Mouse (Mus musculus) large intestine, adult 2 months (tissue): ENCODE measurements around the gene Gm20388. TPM values are rescaled to one million over a fixed set of nuclear protein-coding genes. Genes with fewer than 3 reads are reported as not detected.

Experiments
- DNase-seq: peaks from one replicate; pipeline ENCODE4 v3.0.0-alpha.2; 2012; ENCODE audit warnings: low read depth, low spot score
- WGBS: fragments of 180-500 bp; shearing (Covaris S2); methylation state at CpG from one replicate; pipeline ENCODE4 v1.1.7; 2018; 5-methylcytosine and 5-hydroxymethylcytosine counted together
- polyA plus RNA-seq: library from polyadenylated mRNA; depleted of rRNA; stranded (reverse); fragments of >200 nt; gene quantifications from 2 replicates; pipeline ENCODE4 v1.2.3, GENCODE M21; 2012

Gene Gm20388
- polyA plus RNA-seq, 1 experiment = 31.5 TPM

DNA sequence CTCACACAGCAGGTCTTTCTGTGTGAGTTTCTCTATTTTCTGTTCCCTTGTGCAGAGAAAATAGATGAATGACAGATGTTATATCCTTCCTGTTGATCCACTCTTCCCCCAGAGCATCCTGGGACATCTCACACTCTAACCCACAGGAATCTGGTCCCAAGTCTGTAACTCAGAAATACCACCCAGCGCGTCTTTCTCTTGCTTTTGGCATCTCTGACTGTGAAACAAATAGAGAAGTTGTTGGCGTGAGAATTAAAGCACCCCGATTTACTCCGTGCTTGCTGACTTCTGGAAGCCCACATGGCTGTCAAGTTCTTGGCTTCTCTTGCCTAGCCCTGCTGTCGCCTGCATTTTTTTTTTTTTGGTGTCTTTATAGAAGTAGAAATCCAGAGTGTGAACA, 2867.1 kb downstream of the Gm20388 start:
- WGBS = 92% methylated on average over 6 of the region's 6 CpGs
- DNase-seq = no peak

DNA sequence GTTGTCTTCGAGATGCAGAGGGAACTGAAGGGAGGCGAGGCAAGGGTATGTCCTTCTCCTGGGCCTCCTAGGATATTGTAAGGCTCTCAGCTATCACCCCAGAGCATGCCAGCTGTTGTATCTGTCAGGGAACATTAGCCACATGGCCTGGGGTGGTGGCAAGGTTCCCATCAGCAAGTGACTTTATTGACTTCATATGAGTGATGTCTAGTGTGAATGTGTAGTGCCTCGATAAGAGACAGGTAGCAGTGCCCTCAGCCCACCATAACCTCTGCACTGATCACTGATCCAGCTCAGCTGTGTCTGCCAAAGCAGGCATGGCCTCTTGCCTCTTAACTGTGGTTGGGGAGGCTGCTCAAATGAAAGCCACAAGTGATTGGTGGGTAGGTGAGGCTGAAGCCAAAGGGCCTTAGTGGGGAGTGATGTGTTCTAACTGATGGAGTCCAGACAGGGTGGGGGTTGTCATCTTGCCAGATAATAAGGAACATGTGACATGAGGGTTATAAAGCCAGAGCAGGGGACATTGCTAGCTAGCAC, 2868.1 kb downstream of the Gm20388 start:
- 80% methylated on average over 3 of the region's 3 CpGs for WGBS
- no peak for DNase-seq

DNA sequence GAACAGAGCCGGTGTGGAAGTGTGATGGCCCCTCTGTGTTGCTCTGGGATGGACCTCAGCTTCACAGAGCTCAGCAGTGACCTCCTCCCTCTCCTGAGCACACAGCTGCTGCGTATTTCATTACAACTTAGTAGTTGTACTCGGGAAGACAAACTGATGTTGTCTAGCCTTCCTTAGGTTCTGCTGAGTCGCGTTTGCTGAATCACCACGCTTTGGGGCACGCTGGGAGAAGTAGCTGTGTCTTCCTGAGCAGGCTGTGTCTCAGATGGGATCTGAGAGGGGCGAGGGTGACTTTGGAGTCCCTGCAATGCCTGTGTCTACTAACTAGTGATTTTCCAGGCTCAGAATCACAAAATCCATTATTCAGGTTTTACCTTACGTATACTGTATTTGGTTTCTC, 2868.6 kb downstream of the Gm20388 start:
- DNase-seq = no peak
- WGBS = 76% methylated on average over 9 of the region's 9 CpGs

DNA sequence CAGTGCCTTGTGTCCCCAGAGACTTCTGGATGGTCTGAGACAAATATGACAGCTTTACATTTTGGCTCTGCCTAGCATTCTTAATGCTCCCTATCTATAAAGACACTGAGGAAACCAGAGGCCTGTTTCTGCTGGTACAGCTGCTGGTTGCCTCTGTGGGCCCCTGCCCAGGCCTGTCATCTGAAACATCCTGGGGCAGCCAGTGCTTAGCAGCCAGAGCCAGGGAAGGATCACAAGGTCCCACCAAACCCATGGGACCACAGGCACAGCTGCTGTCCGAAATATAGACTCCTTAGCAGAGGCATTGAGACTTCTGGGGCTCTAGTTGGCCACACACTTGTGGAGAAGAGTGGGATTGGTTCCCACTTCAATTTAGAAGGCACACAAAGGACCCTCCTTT, 2874.1 kb downstream of the Gm20388 start:
- no peak for DNase-seq
- WGBS = 77% methylated on average over 1 of the region's 1 CpGs

DNA sequence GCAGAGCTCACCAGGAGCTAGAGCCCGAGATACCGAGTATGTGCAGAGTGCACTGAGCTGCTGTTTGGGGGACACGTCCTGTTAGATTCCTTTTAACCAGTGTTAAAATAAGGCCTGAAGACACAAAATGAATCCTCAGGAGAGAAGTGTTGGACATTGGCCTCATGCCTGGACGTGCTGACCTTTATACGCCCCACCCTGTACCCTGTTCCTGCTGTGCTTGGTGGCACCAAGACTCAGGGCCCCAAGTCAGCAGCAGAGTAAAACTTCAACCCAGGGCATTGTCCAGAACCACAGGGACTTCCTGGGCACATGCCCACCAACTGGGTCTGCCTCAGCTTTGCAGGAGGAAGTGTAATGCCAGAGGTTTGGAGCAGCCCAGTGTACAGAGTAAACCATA, 2879.2 kb downstream of the Gm20388 start:
- no peak for DNase-seq
- 85% methylated on average over 5 of the region's 5 CpGs for WGBS

DNA sequence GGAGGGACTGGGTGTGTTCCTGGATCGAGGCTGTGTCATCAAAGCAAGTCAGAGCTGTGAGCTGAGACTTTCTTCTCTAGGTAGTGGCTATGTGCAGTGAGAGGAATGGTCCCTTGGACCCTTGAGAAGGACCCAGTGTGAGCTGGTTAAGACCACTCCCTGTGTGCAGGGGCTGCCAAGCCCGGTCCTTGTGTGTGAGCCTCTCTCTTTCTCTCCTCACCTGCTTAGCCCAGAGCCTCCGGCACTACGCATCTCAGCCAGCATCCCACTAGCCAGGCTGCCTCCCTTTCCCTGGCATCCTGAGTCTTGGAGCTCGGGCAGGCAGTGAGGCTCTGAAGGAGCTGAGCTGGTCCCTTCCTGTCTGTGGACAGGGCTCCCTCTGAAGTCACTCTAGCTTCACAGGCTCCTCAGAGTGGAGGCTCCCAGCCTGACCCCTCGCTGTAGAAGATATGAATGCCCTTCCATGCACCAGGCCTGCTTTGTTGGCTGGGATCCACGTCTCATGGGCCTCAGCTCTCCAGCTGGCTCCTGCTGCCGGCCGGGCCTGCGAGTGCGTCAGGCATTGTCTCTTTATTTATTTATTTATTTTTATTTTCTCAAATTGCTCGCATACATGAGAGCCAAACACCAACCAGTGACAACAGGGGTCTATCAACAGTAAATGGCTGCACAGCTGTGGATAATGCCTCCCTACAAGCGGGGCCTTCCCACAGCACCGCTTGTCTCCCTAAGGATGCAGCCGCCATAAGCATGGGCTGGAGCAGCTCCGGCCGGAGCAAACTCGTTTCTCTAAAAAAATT, 2882.9 kb downstream of the Gm20388 start:
- WGBS = 79% methylated on average over 18 of the region's 18 CpGs
- DNase-seq = no peak

DNA sequence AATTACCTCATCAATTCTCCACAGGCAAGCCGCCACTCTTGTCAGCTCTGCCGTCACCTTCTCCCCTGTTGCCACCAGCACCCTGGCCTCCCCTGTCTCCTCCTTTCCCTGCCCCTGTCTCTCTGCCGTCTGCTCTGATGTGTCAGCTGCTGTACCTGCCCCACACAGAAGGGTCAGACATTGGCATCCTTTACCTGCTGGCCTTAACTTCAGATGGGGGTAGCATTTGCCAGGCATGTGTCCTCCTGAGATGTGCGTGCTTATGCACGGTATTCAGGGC, 2883.5 kb downstream of the Gm20388 start:
- no peak for DNase-seq
- 85% methylated on average over 5 of the region's 5 CpGs for WGBS

DNA sequence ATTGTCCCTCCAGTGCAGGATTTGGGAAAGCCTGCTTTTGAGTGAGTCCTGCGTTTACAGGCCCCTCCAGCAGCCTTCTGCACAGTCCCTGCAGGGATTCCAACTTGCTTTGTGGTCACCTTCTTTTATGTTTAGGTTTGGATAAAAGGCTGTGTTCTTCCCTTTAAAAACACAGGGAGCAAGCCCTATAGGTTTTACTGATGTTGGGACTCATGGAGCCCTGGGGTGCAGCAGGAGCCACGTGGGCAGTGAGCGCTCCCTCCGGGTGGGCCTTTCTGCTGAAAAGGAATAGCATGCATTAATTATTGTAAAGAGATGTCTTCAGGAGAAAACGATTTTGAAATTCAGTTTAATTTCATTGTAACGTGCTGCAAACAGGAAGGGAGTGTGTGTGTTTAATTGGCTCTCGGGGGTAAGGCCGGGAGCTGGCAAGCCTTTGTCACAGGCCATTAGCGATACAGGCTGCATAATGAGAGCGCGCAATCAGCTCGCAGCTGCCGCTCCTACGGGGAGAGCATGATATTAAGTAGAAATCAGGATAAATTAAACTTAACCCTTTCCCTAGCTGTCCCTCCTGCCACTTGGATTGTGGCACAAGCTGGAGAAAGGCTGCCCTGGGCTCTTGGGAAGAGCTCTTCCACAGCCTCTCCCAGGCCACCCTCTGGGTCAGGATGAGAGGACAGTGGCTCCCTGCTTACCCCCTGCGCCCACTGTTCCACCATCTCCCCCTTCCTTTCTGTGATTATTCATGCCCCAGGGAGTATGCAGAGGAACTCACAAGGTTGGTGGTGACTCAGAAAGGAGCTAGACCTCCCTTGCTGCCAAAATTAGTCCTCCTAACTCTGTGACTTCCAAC, 2893.5 kb downstream of the Gm20388 start:
- 70% methylated on average over 15 of the region's 15 CpGs for WGBS
- DNase-seq = no peak

DNA sequence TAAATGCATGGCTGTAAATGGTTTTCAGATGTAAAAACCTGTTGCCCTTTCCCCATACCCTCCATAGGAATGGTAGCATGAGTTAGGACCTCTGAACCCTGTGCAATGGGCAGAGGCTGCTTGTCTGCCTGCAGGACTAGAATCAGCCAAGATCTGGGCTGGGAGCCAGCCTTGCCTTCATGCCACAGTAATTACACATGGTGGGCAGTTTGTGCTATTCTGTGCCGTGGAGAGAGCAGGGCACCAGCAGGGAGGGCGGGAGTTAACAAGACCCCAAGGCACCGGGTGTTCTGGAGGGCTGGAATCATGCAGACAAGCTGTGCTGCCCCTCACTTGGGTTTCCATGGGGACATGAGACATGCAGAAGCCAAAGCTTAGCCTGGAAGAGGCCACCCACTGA, 2894.7 kb downstream of the Gm20388 start:
- 68% methylated on average over 3 of the region's 3 CpGs for WGBS
- no peak for DNase-seq

DNA sequence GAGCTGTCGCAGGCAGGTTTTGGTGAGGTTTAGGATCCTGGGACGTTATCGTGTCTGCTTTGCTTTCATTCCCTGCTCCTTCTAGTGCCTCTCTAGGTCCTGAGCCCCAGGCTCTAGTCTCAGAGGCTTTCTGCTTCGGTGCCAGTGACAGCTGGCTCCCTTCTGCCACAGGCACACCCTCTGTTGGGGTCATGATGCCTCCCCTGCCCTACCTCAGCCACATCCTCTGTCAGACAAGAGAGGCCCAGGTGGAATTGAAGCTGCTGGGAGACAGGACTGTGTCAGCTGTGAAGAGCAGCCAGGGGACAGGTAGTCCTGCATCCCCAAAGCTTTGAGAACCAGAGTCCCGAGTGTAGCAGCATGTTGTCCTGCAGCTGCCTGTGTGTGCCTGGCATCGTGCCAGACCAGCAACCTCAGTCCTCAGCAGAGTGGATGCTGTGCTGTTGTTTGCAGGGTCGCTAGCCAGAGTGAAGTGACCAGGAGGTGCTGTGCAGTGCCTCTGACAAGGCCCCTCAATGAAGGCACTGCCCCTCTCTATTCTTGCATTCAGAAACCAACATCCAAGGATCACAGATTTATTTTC, 2896.4 kb downstream of the Gm20388 start:
- WGBS = 77% methylated on average over 7 of the region's 7 CpGs
- DNase-seq = no peak

DNA sequence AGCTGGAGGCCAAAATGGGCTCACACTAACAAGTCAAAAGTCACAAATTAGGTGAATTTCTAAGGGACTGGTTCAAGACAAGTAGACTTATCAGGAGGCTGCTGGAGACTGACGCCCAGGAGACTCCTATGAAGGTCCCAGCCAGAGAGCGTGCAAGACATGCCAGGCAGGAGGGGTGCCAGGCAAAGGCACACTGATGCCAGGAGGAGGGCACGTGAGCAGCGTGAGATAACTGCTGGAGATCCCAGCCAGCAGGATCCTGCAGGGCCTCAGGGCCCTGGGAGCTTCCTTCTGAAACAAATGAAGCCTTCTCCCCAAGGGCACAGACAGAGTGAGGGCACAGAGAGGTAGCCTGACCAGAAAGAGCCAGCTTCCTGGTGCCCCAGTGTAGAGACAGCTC, 2897.3 kb downstream of the Gm20388 start:
- no peak for DNase-seq

DNA sequence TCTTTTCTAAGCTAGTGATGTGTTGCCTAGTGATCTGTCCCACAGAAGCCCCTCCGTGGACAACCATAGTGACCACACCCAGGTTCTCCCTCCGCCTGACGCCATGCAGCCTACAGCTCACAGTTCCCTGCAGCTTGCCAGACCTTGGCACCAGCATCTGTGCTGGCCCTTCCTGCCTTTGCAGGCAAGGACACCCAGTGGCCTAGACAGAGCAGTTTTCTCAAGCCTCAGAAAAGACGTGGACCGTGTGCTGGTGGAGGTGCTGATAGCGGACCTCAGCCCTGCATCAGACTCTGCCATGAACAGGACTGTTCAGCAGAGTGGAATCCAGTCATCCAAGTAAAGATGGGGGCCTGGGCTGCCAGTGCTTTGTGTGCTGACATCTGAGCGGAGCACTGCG, 2899.7 kb downstream of the Gm20388 start:
- no peak for DNase-seq
- WGBS = 85% methylated on average over 8 of the region's 8 CpGs

More for the DNA sequence above, 2897.3 kb downstream of the Gm20388 start:
- WGBS = 93% methylated on average over 4 of the region's 4 CpGs

DNA sequence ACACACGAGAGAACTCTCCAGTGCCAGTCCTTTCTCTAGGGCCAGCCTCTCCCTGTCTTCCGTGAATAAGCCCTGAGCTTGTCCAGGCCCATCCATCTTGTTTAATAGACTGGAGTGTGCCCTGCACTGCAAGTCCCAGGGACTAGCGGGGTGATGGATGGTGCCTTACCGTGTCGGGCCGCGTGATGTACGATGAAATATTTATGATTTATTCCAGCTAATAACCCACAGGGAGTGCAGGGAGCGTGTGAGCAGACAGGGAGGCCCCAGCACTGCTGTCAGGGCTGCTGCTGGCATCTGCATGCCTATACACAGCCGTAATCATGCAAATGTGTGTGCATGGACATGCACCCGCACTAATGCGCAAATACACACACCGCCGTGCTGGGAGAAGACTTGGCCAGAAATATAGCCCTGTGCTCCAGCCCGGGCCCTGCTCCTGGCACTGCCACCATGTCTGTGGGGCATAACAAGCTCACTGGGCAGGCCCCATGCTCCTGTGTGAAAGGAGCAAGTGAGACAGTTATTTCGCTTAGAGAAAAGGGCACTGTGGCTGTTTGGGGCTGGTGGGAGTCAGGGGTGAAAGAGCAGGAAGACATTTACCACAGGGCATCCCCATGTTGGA, 2901.3 kb downstream of the Gm20388 start:
- DNase-seq = no peak
- 92% methylated on average over 16 of the region's 16 CpGs for WGBS

DNA sequence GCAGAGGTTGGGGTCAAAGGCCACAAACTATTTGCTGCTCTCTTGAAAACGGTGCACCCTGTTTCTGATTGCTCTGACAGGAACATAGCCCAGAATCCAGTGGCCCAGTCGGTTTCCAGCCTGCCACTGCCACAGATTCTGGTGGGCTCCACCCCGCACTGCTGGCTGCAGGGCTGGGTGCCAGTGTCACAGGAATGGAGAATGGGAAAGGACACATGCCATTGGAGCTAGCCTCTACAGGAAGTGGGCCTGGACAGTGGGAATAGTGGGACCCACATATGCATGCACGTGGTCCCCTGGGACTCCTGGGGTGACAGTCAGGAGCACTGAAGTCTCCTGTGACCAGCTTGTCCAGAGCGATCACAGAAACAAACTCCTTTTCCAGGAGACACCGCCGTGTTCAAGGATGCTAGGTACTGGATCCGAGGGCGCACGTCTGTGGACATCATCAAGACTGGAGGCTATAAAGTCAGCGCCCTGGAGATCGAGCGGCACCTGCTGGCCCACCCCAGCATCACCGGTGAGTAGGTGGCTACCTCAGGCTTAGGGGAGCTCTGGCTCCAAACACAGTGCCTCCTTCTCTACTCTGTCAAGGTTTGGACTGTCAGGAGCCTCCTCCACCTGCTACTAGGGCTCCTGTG, 2902.1 kb downstream of the Gm20388 start:
- WGBS = 74% methylated on average over 14 of the region's 14 CpGs
- DNase-seq = no peak

DNA sequence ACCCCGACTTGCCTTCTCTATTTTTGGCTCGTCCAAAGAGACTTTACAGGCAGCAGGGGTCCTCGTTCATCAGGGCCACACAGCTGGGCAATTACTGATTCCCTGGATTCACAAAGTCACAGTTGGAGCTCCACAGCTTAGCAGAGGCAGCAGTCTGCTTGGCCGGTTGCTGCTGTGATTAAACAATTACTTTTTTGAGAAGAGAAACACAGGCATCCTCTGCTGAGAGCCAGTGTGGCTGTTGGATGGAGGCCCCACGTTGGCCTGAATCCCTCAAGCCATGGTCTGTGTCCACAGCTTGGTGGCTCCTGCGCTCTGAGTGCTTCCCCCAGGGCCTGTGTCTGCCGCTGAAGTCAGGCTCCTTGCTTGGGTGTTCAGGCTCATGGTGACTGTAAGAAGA, 2904.0 kb downstream of the Gm20388 start:
- 65% methylated on average over 7 of the region's 7 CpGs for WGBS
- DNase-seq = no peak

DNA sequence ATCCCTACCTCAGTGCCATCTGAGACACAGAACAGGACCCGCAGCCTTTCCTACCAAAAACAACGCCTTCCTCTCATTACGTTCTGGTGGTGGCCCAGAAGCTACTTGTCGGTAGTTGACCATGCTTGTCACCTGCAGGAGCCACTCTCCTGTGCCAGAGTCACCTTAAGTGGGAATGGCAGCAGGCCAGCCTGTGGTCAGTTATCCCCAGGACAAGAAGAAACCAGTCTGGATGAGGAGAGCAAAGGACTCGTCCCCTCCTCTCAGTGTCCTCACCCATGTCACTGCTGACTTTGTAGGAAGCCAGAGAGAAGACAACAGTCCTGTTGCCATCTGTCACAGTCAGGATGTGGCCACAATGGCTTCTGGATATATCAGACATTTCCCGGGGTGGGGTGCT, 2906.3 kb downstream of the Gm20388 start:
- 93% methylated on average over 6 of the region's 6 CpGs for WGBS
- no peak for DNase-seq

DNA sequence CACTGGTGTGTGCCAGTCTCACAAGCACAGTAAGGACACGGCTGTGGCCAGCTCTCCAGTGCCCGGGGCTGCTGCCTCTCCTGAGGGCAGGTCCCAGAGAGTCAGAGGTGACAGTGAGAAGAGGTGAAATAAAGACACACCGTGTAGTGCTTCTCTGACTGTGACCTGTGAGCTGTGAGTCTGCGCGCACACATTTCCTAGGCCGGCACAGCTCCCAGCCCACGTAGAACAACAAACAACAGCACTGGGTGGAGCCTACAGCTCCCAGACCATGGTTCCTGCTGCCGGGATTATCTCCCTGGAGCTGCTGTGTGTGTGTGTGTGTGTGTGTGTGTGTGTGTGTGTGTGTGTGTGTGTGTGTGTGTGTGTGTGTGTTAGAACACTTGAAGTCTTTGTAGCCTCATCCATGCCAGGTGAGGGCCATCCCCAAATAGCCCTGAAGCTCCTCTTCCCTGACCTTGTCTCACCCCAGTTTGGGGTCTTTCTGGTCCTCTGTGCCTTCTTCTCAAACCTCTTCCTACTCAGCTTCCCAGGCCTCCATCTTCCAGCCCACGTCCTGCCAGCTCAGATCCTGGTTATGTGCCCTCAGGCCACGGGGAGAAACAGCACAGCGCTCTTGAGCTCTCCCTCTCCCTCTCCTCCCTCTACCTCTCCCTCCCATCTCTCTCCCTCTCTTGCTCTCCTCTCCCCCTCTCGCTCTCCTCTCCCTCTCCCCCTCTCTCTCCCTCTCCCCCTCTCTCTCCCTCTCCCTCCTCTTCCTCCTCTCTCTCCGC, 2907.3 kb downstream of the Gm20388 start:
- DNase-seq = no peak
- WGBS = 58% methylated on average over 13 of the region's 13 CpGs

DNA sequence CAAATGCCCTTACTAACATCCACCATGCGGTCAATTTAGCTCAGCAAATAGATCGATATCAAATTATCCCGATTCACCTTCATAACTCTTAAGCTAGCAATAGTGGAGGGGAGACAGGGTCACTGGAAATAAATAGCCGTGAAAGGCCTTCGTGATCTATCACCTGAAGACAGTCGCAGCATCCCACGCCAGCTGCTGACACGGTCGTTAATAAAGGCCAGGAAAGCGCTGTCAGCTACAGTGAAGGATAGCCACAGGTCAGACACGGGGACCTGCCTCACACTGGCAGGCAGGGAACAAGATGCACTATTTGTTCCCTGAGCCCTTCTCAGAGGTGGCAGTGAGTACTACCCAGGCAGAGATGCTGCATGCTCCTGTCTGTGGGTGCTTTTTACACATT, 2909.1 kb downstream of the Gm20388 start:
- WGBS = 76% methylated on average over 11 of the region's 11 CpGs
- DNase-seq = no peak

DNA sequence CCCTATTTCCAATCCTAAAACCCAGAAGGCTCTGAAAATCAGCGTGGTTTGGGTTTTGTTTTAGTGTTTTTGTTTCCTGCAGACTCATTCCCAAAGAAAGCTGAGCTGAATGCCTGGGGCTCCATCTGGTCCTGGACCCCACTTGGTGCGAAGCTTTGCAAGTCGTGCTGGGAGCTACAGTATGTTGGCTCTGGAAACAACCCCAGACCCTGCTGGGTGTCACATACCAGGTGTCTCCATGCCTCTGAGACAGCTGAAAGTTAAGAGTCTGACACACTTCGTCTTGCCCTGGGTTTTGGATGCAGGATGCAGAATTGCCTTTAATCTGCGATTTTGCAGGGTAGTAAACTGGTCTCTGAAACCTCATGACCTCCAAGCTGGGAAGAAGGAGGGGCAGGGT, 2913.9 kb downstream of the Gm20388 start:
- no peak for DNase-seq
- 53% methylated on average over 5 of the region's 5 CpGs for WGBS
